Mouse (Mus musculus) bone marrow, adult 2 months (tissue): ENCODE measurements around the gene Spg7. TPM values are rescaled to one million over a fixed set of nuclear protein-coding genes. Genes with fewer than 3 reads are reported as not detected.
"Not testable (repeated sequence)": the region's sequence is repeated elsewhere in the genome, so short reads cannot be mapped to it uniquely, and the experiment has no call there.

Source experiments
- H3K27ac ChIP-seq: fragments of 200-500 bp; 2 replicates; pipeline ENCODE4 v1.5.1; 2012; ENCODE audit warnings: low read depth, mild to moderate bottlenecking, control low read depth, inconsistent platforms, low read length; ENCODE audit not compliant: control insufficient read depth, poor library complexity, insufficient read depth
- H3K4me1 ChIP-seq: fragments of 200-500 bp; 2 replicates; pipeline ENCODE4 v1.6.1; 2011; ENCODE audit warnings: low read length; ENCODE audit not compliant: control insufficient read depth, insufficient read depth
- H3K4me3 ChIP-seq: fragments of 200-500 bp; replicated peaks from 2 replicates; pipeline ENCODE3; 2011; ENCODE audit warnings: mild to moderate bottlenecking, low read depth, low read length, control low read depth; ENCODE audit not compliant: control insufficient read depth
- CTCF ChIP-seq: fragments of 200-500 bp; IDR thresholded peaks from 2 replicates; pipeline ENCODE4 v1.5.1; 2011; ENCODE audit warnings: low read length, control low read depth; ENCODE audit not compliant: control insufficient read depth, insufficient read depth
- POLR2A ChIP-seq: fragments of 200-500 bp; IDR thresholded peaks from 2 replicates; pipeline ENCODE4 v1.6.1; 2011; ENCODE audit warnings: low read depth, mild to moderate bottlenecking, control low read depth, low read length, borderline replicate concordance; ENCODE audit not compliant: control insufficient read depth
- WGBS: fragments of 180-500 bp; shearing (Covaris S2); methylation state at CpG from one replicate; pipeline ENCODE4 v1.1.7; 2018; 5-methylcytosine and 5-hydroxymethylcytosine counted together
- polyA plus RNA-seq: library from polyadenylated mRNA; stranded (reverse); fragments of >200 nt; gene quantifications from 2 replicates; pipeline ENCODE4 v1.2.4, GENCODE M21; 2011; ENCODE audit warnings: low replicate concordance; ENCODE audit not compliant: missing spikeins, insufficient read depth, insufficient read length

The Spg7 gene
- polyA plus RNA-seq, 1 experiment: 74.6 TPM

DNA sequence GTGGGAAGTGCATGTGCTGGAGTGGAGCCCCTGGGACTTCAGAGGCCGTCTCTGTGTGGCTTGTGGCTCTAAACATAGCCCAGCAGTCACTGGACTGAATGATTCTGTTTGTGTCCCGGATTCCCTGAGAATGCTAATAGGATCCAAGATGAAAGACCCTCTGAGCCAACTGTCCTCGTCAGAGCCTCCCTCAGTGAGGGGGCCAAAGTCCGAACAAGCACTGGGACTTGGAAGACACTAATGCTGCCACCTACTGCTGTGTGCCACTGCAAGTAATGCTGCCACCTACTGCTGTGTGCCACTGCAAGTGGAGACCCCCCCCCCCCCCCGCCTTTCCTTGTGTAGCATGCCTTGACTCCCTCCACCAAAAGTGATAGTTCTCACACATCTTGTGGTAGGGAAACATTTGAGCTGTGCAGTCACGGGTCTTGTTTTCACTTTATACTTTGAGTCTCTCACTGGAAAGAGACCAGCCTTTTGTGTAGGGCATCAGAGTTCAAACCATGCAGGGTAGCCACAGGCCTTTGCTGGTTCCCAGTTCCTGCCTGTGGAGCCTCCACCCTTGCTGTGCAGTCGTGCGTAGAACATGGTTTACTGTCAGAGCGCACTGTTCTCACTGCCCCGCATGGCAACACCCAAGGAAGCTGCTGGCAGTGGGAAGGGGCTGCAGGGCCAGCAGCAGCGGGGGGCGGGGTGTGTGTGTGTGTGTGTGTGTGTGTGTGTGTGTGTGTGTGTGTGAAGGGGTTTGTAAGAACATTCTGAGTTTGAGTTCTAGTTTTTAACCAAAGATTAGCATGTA lies 35.2 kb downstream of the Spg7 start:
- Histone ChIP-seq H3K4me3 (no peak overlapping the region), H3K27ac (no peak overlapping the region), H3K4me1 (no peaks in the 10 kb centered on the region; the same call in 1 of the 2 replicates)
- WGBS: 85% methylated on average over 12 of the region's 12 CpGs
- TF ChIP-seq POLR2A: no peak
- TF ChIP-seq CTCF: no peak

DNA sequence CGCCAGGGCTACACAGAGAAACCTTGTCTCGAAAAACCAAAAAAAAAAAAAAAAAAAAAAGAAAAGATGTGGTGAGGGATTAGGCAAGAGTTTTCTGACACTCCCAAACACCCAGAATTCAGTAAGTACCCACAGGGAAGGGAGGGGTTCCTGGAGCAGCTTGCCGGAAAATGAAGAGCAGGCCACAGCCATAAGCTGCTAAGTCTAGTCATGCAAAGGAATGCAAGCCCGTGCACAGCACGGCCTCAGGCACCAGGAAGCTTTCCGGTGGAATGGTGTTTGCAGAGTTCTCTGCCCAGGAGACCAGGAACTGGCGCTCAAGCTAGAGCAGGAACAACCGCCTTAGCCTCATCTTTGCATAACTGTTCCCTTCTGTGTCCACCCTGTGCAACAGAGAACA lies 37.5 kb downstream of the Spg7 start:
- no peak overlapping the region for H3K4me3 ChIP-seq
- 27% methylated on average over 8 of the region's 8 CpGs for WGBS
- no peak for TF ChIP-seq POLR2A
- no peak for TF ChIP-seq CTCF
- H3K4me1 ChIP-seq: no peaks in the 10 kb centered on the region; the same call in 1 of the 2 replicates
- H3K27ac ChIP-seq: peak overlapping the region; percentile 44

DNA sequence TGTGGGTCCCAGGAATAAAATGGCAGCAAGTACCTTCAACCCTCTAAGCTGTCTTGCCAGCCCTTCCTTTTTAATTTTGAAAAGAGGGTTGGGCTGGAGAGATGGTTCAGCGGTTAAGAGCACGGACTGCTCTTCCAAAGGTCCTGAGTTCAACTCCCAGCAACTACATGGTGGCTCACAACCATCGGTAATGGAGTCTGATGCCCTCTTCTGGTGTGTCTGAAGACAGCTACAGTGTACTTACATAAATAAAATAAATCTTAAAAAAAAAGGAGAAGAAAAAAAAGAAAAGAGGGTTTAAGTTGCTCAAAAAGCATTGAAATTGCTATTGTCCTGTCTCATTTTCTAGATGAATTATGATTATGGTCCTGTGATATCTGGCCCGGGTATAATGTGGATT lies 38.5 kb downstream of the Spg7 start:
- TF ChIP-seq CTCF: no peak
- no peak for TF ChIP-seq POLR2A
- no peaks in the 10 kb centered on the region; the same call in 1 of the 2 replicates for H3K4me1 ChIP-seq
- no peak overlapping the region for H3K4me3 ChIP-seq
- 70% methylated on average over 4 of the region's 4 CpGs for WGBS
- no peak overlapping the region for H3K27ac ChIP-seq

DNA sequence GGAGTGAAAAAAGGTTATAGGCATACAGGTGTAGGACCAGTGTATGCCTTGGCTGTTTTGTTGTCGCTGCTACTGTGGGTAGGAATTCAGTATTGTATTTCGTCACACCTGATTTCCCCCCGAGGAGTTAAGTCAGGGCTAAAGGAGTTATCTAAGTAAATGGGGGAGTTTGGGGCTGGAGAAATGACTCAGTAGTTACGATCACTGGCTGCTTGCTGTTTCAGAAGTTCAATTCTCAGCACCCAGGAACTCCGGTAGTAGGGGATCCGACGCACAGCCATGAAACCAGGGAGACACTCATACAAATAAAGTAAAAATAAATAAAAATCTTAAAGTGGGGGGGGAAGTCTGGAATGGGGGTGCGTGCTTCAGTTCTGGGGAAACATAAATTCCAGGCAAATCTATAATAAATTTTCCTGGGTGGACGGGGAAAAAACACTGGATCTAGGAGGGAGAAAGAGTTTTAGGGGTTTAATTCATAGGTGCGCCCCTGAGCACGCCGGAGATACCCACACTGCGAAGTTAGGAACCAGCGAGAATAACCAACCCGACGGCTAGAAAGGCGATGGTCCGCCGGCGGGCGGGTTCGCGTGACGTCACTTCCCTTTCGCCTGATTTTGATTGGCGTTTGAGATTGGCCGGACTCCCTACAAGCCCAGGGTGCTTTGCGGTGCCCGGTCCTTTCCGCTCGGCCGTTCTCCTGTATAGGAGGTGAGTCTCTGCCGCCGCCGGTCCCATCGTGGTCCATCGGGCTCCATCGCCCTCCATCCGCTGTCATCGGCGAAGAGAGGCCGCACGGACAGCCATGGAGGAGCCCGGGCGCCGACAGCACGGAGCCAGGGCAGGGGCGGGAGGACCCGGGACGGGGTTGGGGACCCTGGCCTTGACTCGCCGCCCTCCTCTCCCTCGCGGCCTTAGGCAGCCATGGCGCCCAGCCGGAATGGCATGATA lies 39.3 kb downstream of the Spg7 start, which contains the start of gene Rpl13:
Gene Rpl13 (plus strand): TSS at position 616 of the 951 bp plus-strand sequence.
- peak within 1 kb of the TSS; percentile 87 for H3K4me3 ChIP-seq
- TF ChIP-seq CTCF (no peak), POLR2A (peak; percentile 88; the same call in 1 of the 2 replicates)
- no peaks in the 10 kb centered on the region; the same call in 1 of the 2 replicates for H3K4me1 ChIP-seq
- H3K27ac ChIP-seq: peak within 1 kb of the TSS; percentile 78
- under 1% methylated on average over 56 of the region's 56 CpGs for WGBS

DNA sequence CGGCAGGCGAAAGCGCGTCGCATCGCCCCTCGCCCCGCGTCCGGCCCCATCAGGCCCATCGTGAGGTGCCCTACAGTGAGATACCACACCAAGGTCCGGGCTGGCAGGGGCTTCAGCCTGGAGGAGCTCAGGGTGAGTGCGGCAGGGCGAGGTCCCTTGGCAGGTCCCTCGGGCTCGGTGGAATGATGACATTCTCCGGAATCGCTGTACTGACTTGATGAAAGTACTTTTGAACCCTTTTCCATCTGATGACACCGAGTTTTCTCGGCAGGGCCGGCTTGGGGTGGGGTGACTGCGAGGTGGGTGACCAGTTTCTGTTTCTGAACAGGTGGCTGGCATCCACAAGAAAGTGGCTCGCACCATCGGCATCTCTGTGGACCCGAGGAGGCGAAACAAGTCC lies 40.1 kb downstream of the Spg7 start:
- not testable (repeated sequence) for H3K4me1 ChIP-seq
- peak overlapping the region; percentile 87 for H3K4me3 ChIP-seq
- H3K27ac ChIP-seq: peak overlapping the region; percentile 78
- under 1% methylated on average over 26 of the region's 26 CpGs for WGBS

DNA sequence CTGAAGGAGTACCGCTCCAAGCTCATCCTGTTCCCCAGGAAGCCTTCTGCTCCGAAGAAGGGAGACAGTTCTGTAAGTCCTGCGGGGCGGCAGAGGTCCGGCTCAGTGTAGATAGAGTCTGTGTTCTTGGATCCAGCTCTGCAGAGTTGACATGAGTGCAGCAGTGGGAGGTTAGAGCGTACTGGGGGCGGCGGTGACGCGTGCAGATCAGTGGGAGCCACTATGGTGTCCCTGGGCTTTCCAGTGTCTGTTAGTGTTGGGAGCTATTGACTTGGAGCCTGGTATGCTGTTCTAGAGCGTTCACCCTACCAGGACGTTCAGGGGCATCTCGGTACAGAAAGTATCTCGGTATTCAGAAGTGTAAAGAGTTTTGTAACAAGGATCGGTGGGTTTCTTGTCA lies 40.5 kb downstream of the Spg7 start:
- peak overlapping the region; percentile 87 for H3K4me3 ChIP-seq

DNA sequence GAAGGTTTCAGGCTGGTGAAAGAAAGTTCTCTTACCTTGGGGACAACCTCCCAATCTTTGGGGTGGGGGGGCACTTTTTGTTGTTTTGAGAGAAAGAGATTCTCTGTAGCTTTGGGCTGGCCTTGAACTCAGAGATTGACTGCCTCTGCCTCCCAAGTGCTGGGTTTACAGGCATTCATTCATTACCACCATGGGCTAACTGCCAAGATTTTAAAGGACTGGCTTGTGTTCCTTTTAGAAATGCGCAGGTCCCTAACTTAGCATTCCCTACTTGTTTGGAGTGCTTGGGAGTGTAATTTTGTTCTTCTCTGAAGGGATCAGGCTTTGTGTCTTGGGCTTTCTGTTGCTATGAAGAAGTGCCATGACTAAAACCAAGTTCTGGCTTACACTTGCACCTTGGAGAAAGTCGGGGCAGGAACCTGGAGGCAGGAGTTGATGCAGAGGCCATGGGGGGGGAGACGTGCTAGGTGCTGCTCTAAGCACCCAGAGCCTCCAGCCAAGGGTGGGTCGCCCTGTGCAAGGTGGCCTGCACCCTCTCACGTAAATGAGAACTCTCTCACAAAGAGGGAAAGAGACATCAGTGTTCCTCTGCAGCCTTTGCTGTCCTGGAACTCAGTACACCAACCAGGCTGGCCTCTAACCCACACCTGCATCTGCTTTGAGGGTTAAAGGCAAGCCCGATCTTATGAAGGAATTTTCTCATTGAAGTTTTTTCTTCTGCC lies 41.5 kb downstream of the Spg7 start:
- Histone ChIP-seq H3K27ac (no peak overlapping the region), H3K4me1 (no peaks in the 10 kb centered on the region; the same call in 1 of the 2 replicates), H3K4me3 (no peak overlapping the region)
- TF ChIP-seq CTCF (no peak), POLR2A (no peak)
- 70% methylated on average over 6 of the region's 6 CpGs for WGBS

More for the DNA sequence above, 40.5 kb downstream of the Spg7 start:
- H3K4me1 ChIP-seq: no peaks in the 10 kb centered on the region; the same call in 1 of the 2 replicates
- 9% methylated on average over 15 of the region's 15 CpGs for WGBS
- peak; percentile 8; the same call in 1 of the 2 replicates for TF ChIP-seq POLR2A
- no peak for TF ChIP-seq CTCF
- H3K27ac ChIP-seq: peak overlapping the region; percentile 78
